Mouse (Mus musculus) liver, embryonic 11.5 days (tissue): ENCODE data around the gene Mier3. TPM values are rescaled to one million over a fixed set of nuclear protein-coding genes. Genes with fewer than 3 reads are reported as not detected.

Source experiments
- ATAC-seq: fragments of 200-750 bp; cut with Nextera tagmentation; replicated peaks from 2 replicates; pipeline ENCODE4 v1.8.0; 2017; ENCODE audit warnings: moderate number of reproducible peaks, mild to moderate bottlenecking, moderate TSS enrichment, moderate library complexity; ENCODE audit not compliant: low FRiP score
- DNase-seq: peaks from one replicate; pipeline ENCODE4 v3.0.0-alpha.2; 2017; ENCODE audit warnings: low spot score
- H3K27ac ChIP-seq: fragments of 300-500 bp; sonication (generic); 2 replicates; pipeline ENCODE4 v1.5.1; 2014; ENCODE audit warnings: mild to moderate bottlenecking, low read depth, low read length, control low read depth
- H3K27me3 ChIP-seq: fragments of 300-500 bp; sonication (generic); replicated peaks from 2 replicates; pipeline ENCODE4 v1.6.1; 2014; ENCODE audit warnings: low read length, mixed read lengths; ENCODE audit not compliant: control insufficient read depth, insufficient read depth
- H3K36me3 ChIP-seq: fragments of 300-500 bp; sonication (generic); 2 replicates; pipeline ENCODE4 v1.6.1; 2014; ENCODE audit warnings: mild to moderate bottlenecking, low read length, moderate library complexity, mixed read lengths; ENCODE audit not compliant: control insufficient read depth, insufficient read depth
- H3K4me1 ChIP-seq: fragments of 300-500 bp; sonication (generic); replicated peaks from 2 replicates; pipeline ENCODE4 v1.6.1; 2014; ENCODE audit warnings: low read length, mixed read lengths; ENCODE audit not compliant: control insufficient read depth, insufficient read depth
- H3K4me2 ChIP-seq: fragments of 300-500 bp; sonication (generic); 2 replicates; pipeline ENCODE4 v1.6.1; 2014; ENCODE audit warnings: mild to moderate bottlenecking, control low read depth, moderate library complexity
- H3K4me3 ChIP-seq: fragments of 300-500 bp; sonication (generic); 2 replicates; pipeline ENCODE4 v1.5.1; 2014; ENCODE audit warnings: low read depth, low read length, control low read depth
- H3K9ac ChIP-seq: fragments of 300-500 bp; sonication (generic); 2 replicates; pipeline ENCODE4 v1.6.1; 2014; ENCODE audit warnings: low read depth, low read length, control low read depth
- H3K9me3 ChIP-seq: fragments of 300-500 bp; sonication (generic); 2 replicates; pipeline ENCODE4 v1.6.1; 2016; ENCODE audit warnings: low read length, inconsistent platforms, mixed read lengths; ENCODE audit not compliant: control insufficient read depth
- WGBS: fragments of 180-500 bp; shearing (Covaris S2); extraction: QIAGEN DNeasy Blood & Tissue Kit; methylation state at CpG from one replicate; pipeline ENCODE4 v1.1.7; 2014; 5-methylcytosine and 5-hydroxymethylcytosine counted together
- polyA plus RNA-seq: library from polyadenylated mRNA; unstranded; fragments of >200 nt; fragmentation: Nextera tagmentation; extraction: Ambion mirVana; gene quantifications from 2 replicates; pipeline ENCODE4 v1.2.1, GENCODE M21; 2014

Gene Mier3
- polyA plus RNA-seq = 20.6 and 20.9 TPM in 2 replicates

DNA sequence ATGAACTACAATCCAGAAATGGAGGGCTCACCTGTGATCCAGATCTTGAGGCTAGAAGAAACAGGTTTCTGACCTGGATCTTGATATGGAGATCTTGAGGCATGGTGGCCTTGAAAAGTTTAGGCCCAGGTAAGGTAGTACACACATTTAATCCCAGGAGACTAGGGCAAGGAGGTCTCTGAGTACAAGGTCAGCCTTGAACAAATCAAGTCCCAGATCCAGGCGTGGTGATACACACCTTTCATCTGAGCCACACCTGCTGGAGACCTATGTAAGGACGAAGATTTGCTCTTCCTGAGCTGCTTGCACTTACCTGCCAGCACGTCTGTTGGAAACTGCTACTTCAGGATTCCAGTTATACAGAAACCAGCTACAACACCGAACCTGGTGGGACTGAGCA, at the start of gene Mier3:
TSS of gene Mier3 (plus strand) at position 301 of the 400 bp plus-strand sequence.
- H3K27ac ChIP-seq = no peak within 1 kb of the TSS
- no peaks in the 10 kb centered on the region for H3K36me3 ChIP-seq
- H3K4me3 ChIP-seq = no peak within 1 kb of the TSS
- WGBS = 80% methylated on average over 4 of the region's 4 CpGs
- H3K4me2 ChIP-seq = no peak within 1 kb of the TSS
- no peak for DNase-seq
- no peak for ATAC-seq
- no peaks in the 10 kb centered on the region for H3K9me3 ChIP-seq
- peaks cover 7% of the 10 kb centered on the region; the same call in 1 of the 2 replicates for H3K4me1 ChIP-seq
- no peaks in the 10 kb centered on the region for H3K27me3 ChIP-seq
- H3K9ac ChIP-seq = no peak within 1 kb of the TSS

DNA sequence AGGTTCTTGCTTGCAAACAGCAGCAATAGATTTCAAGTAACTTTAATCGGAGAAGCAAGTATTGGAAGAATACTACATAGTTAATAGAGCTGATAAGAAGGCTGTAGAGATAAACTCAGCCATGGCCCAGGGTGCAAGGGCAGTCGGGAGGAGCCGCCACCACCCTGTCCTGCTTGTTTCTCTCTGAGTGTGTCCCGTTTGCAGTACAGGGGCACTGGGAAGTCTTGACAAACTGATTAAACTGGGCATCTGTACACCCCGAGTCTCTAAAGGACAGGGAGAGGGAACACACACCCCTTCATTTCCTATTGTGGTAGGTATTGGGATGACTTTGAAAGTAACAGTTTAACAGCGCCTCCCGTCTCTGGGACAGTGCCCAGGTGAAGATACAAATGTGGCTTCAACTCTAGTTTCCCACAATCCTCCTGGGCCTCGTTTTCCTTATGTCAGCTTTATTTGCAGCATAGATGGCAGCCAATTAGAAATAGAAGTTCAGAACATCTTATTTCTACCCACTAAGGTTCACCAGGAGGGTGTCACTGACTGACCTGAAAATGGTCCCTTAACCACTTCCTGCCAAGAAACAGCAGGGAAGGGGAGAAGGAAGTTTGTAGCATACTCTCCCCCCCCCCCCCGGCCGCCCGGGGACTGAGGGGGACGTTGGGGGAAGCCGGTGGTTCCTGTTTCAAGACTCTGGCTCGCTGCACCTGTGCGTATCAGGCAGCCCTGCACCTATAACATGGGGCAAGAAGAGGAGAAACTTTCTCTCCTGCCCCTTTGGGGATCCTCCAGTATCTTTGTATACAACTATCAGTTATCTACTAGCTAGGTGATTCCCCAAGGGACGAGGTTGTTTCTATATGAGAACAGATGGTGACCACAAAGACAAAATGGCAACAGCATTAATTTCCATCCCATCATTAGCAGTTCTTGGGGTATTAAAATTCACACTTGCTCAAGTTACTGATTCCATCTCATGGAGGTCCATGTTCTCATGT, 46.3 kb upstream of the Mier3 start:
- Histone ChIP-seq H3K27me3 (no peaks in the 10 kb centered on the region), H3K4me3 (no peak overlapping the region), H3K9me3 (no peaks in the 10 kb centered on the region), H3K36me3 (no peaks in the 10 kb centered on the region), H3K4me1 (peaks cover 2% of the 10 kb centered on the region; the same call in 1 of the 2 replicates), H3K9ac (no peak overlapping the region), H3K27ac (no peak overlapping the region), H3K4me2 (peak overlapping the region; percentile 41)
- DNase-seq = no peak
- no peak for ATAC-seq
- whole genome bisulfite sequencing = 44% methylated on average over 16 of the region's 16 CpGs

- Histone ChIP-seq H3K27me3 (no peaks in the 10 kb centered on the region), H3K4me1 (no peaks in the 10 kb centered on the region), H3K4me3 (no peak overlapping the region), H3K27ac (no peak overlapping the region), H3K36me3 (no peaks in the 10 kb centered on the region), H3K9ac (no peak overlapping the region), H3K4me2 (no peak overlapping the region; the same call in 1 of the 2 replicates), H3K9me3 (no peaks in the 10 kb centered on the region)
- no peak for DNase-seq
- WGBS = 43% methylated on average over 6 of the region's 6 CpGs
- no peak for ATAC-seq
These were observed 40.5 kb upstream of the Mier3 start for GRCm38 (mm10) chr13:111640319-111640718.

DNA sequence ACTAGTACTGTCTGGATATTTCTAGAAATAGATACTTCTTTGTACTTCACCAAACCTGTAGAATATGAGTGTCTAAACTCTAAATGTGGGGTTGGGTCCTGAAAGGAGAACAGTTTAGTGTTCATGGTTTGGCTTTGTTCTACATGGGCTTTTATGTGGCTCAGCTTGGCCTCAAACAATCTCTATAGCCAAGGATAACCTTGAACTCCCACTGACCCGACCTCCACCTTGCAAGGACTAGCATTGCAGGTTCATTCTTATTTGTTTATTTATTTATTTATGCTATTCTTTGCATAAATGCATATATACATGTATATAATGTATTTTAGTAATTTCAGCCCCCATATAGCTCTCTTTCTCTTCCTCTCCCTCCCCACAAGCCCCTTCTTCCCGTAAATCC, 37.1 kb upstream of the Mier3 start:
- H3K4me2 ChIP-seq = no peak overlapping the region
- no peaks in the 10 kb centered on the region for H3K27me3 ChIP-seq
- DNase-seq (no peak), ATAC-seq (no peak)
- no peak overlapping the region for H3K9ac ChIP-seq
- H3K36me3 ChIP-seq = no peaks in the 10 kb centered on the region
- no peaks in the 10 kb centered on the region for H3K9me3 ChIP-seq
- H3K4me1 ChIP-seq = no peaks in the 10 kb centered on the region
- H3K27ac ChIP-seq = no peak overlapping the region
- no peak overlapping the region for H3K4me3 ChIP-seq
- WGBS = 55% methylated on average over 2 of the region's 2 CpGs

DNA sequence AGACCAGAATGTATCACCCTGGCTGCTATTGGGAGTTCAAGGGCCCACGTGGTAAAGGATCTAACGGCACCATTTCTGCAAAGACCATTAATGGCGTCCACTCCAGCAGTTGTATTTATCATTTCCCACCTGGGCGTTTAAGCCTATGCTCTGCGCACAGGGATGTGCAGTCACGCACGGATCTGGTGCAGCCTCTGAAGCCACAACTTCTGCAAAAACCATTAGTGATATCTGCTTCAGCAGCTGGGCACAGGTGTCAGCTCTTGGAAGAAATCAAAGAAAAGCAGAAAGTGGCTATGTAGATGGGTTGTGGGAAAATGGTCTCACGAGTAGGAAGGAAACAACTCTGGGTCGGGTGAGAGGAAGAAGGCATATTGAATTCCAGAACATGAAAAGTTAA, 34.6 kb upstream of the Mier3 start:
- no peaks in the 10 kb centered on the region for H3K4me1 ChIP-seq
- no peaks in the 10 kb centered on the region for H3K36me3 ChIP-seq
- ATAC-seq (no peak), DNase-seq (no peak)
- no peak overlapping the region for H3K27ac ChIP-seq
- no peak overlapping the region for H3K4me3 ChIP-seq
- no peaks in the 10 kb centered on the region for H3K27me3 ChIP-seq
- H3K4me2 ChIP-seq = no peak overlapping the region
- no peak overlapping the region for H3K9ac ChIP-seq
- WGBS = 61% methylated on average over 9 of the region's 9 CpGs
- no peaks in the 10 kb centered on the region for H3K9me3 ChIP-seq

- H3K4me2 ChIP-seq = no peak overlapping the region
- no peaks in the 10 kb centered on the region for H3K4me1 ChIP-seq
- H3K36me3 ChIP-seq = no peaks in the 10 kb centered on the region
- H3K9me3 ChIP-seq = no peaks in the 10 kb centered on the region
- no peaks in the 10 kb centered on the region for H3K27me3 ChIP-seq
- no peak overlapping the region for H3K27ac ChIP-seq
- WGBS = 80% methylated on average over 4 of the region's 4 CpGs
- no peak overlapping the region for H3K9ac ChIP-seq
- no peak overlapping the region for H3K4me3 ChIP-seq
- DNase-seq (no peak), ATAC-seq (no peak)
These were observed 33.5 kb upstream of the Mier3 start for GRCm38 (mm10) chr13:111647279-111647678.

- H3K9ac ChIP-seq = no peak overlapping the region
- no peaks in the 10 kb centered on the region for H3K9me3 ChIP-seq
- no peak overlapping the region for H3K27ac ChIP-seq
- no peak overlapping the region for H3K4me2 ChIP-seq
- H3K27me3 ChIP-seq = no peaks in the 10 kb centered on the region
- no peaks in the 10 kb centered on the region for H3K36me3 ChIP-seq
- ATAC-seq (no peak), DNase-seq (no peak)
- H3K4me3 ChIP-seq = no peak overlapping the region
- H3K4me1 ChIP-seq = peaks cover 9% of the 10 kb centered on the region
- 79% methylated on average over 6 of the region's 6 CpGs for WGBS
These were observed 29.8 kb upstream of the Mier3 start for GRCm38 (mm10) chr13:111651020-111651419.

- ATAC-seq = no peak
- no peaks in the 10 kb centered on the region for H3K9me3 ChIP-seq
- no peaks in the 10 kb centered on the region for H3K36me3 ChIP-seq
- H3K4me3 ChIP-seq = no peak overlapping the region
- H3K27ac ChIP-seq = no peak overlapping the region
- no peak for DNase-seq
- no peak overlapping the region; the same call in 1 of the 2 replicates for H3K4me2 ChIP-seq
- peaks cover 20% of the 10 kb centered on the region for H3K4me1 ChIP-seq
- H3K27me3 ChIP-seq = no peaks in the 10 kb centered on the region
- H3K9ac ChIP-seq = no peak overlapping the region
- WGBS = 81% methylated on average over 4 of the region's 4 CpGs
These were observed 25.5 kb upstream of the Mier3 start for GRCm38 (mm10) chr13:111655273-111655672.

- H3K27ac ChIP-seq = peak overlapping the region; percentile 57
- H3K9ac ChIP-seq = no peak overlapping the region; the same call in 1 of the 2 replicates
- H3K27me3 ChIP-seq = no peaks in the 10 kb centered on the region
- H3K9me3 ChIP-seq = no peaks in the 10 kb centered on the region
- peaks cover 20% of the 10 kb centered on the region for H3K4me1 ChIP-seq
- no peak overlapping the region for H3K4me3 ChIP-seq
- H3K4me2 ChIP-seq = peak overlapping the region; percentile 65
- DNase-seq = no peak
- ATAC-seq = no peak
- 33% methylated on average over 2 of the region's 2 CpGs for WGBS
- H3K36me3 ChIP-seq = no peaks in the 10 kb centered on the region
These were observed 24.9 kb upstream of the Mier3 start for GRCm38 (mm10) chr13:111655856-111656255.
